Mouse (Mus musculus): ENCODE data around the gene Ralbp1.

Ralbp1 gene

GRCm38 (mm10) chr17:65896016-65896415, 10.4 kb upstream of the Ralbp1 start:
- in situ Hi-C loops (cut with MseI, MboI): no loop called here

GRCm38 (mm10) chr17:65889476-65889875, 3.9 kb upstream of the Ralbp1 start:
- in situ Hi-C loops (cut with MseI, MboI): no loop called here

- in situ Hi-C loops (cut with MseI, MboI): no loop called here
Measured at GRCm38 (mm10) chr17:65886571-65886970, 973 bp upstream of the Ralbp1 start.

- in situ Hi-C loops (cut with MseI, MboI): no loop called here
Measured at GRCm38 (mm10) chr17:65885398-65885696, 251 bp downstream of the Ralbp1 start.

- in situ Hi-C loops (cut with MseI, MboI): no loop called here
Measured at GRCm38 (mm10) chr17:65884691-65885397, 754 bp downstream of the Ralbp1 start.

GRCm38 (mm10) chr17:65884061-65884669, 1.4 kb downstream of the Ralbp1 start:
- in situ Hi-C loops (cut with MseI, MboI): no loop called here

GRCm38 (mm10) chr17:65877026-65877425, 8.6 kb downstream of the Ralbp1 start:
- in situ Hi-C loops (cut with MseI, MboI): no loop called here

GRCm38 (mm10) chr17:65873834-65874233, 11.8 kb downstream of the Ralbp1 start:
- in situ Hi-C loops (cut with MseI, MboI): no loop called here

- in situ Hi-C loops (cut with MseI, MboI): no loop called here
Measured at GRCm38 (mm10) chr17:65873156-65873555, 12.4 kb downstream of the Ralbp1 start.

GRCm38 (mm10) chr17:65872652-65873051, 12.9 kb downstream of the Ralbp1 start:
- in situ Hi-C loops (cut with MseI, MboI): no loop called here

GRCm38 (mm10) chr17:65872051-65872450, 13.5 kb downstream of the Ralbp1 start:
- in situ Hi-C loops (cut with MseI, MboI): no loop called here

- in situ Hi-C loops (cut with MseI, MboI): no loop called here
Measured at GRCm38 (mm10) chr17:65871641-65872041, 14.0 kb downstream of the Ralbp1 start.

GRCm38 (mm10) chr17:65870146-65870545, 15.5 kb downstream of the Ralbp1 start:
- in situ Hi-C loops (cut with MseI, MboI): no loop called here

GRCm38 (mm10) chr17:65869720-65870119, 15.9 kb downstream of the Ralbp1 start:
- in situ Hi-C loops (cut with MseI, MboI): loop anchor here in 1 of 2 experiments (10.0 kb wide), 1 partner anchor 235 kb away; the partner anchor contains the start of gene Ndufv2

GRCm38 (mm10) chr17:65867996-65868395, 17.6 kb downstream of the Ralbp1 start:
- in situ Hi-C loops (cut with MseI, MboI): loop anchor here in 1 of 2 experiments (10.0 kb wide), 1 partner anchor 237 kb away; the partner anchor contains the start of gene Ndufv2

- in situ Hi-C loops (cut with MseI, MboI): loop anchor here in 1 of 2 experiments (10.0 kb wide), 1 partner anchor 239 kb away; the partner anchor contains the start of gene Ndufv2
Measured at GRCm38 (mm10) chr17:65866201-65866600, 19.4 kb downstream of the Ralbp1 start.

- in situ Hi-C loops (cut with MseI, MboI): loop anchor here in 1 of 2 experiments (10.0 kb wide), 1 partner anchor 240 kb away; the partner anchor contains the start of gene Ndufv2
Measured at GRCm38 (mm10) chr17:65865265-65865664, 20.3 kb downstream of the Ralbp1 start.

- in situ Hi-C loops (cut with MseI, MboI): loop anchor here in 1 of 2 experiments (10.0 kb wide), 1 partner anchor 240 kb away; the partner anchor contains the start of gene Ndufv2
Measured at GRCm38 (mm10) chr17:65864742-65865141, 20.9 kb downstream of the Ralbp1 start.

- in situ Hi-C loops (cut with MseI, MboI): loop anchor here in 1 of 2 experiments (10.0 kb wide), 1 partner anchor 241 kb away; the partner anchor contains the start of gene Ndufv2
Measured at GRCm38 (mm10) chr17:65863830-65864229, 21.8 kb downstream of the Ralbp1 start.

GRCm38 (mm10) chr17:65862579-65862978, 23.0 kb downstream of the Ralbp1 start:
- in situ Hi-C loops (cut with MseI, MboI): loop anchor here in 1 of 2 experiments (10.0 kb wide), 1 partner anchor 242 kb away; the partner anchor contains the start of gene Ndufv2

- in situ Hi-C loops (cut with MseI, MboI): no loop called here
Measured at GRCm38 (mm10) chr17:65857617-65858016, 28.0 kb downstream of the Ralbp1 start.

- in situ Hi-C loops (cut with MseI, MboI): no loop called here
Measured at GRCm38 (mm10) chr17:65854006-65854405, 31.6 kb downstream of the Ralbp1 start.

- in situ Hi-C loops (cut with MseI, MboI): no loop called here
Measured at GRCm38 (mm10) chr17:65853326-65853725, 32.3 kb downstream of the Ralbp1 start.

Data from mouse trophoblast stem cell (cell line).